Mouse (Mus musculus) myocyte (in vitro differentiated cells): ENCODE measurements around the gene Osbpl6.

Experiments
- CEBPB ChIP-seq: IDR thresholded peaks from 2 replicates; pipeline ENCODE4 v1.6.1; 2011; ENCODE audit warnings: mild to moderate bottlenecking, moderate library complexity; ENCODE audit not compliant: poor library complexity, insufficient read depth, severe bottlenecking
- E2F4 ChIP-seq: IDR thresholded peaks from one replicate; pipeline ENCODE4 v1.6.1; 2011; ENCODE audit warnings: mild to moderate bottlenecking, control low read depth, moderate library complexity; ENCODE audit not compliant: insufficient read depth
- MAX ChIP-seq: IDR thresholded peaks from one replicate; pipeline ENCODE4 v1.6.1; 2011; ENCODE audit warnings: low read depth, mild to moderate bottlenecking, control low read depth
- MYOD1 ChIP-seq, 3 experiments: IDR thresholded peaks; one replicate each; pipeline ENCODE4 v1.6.1; 2011; ENCODE audit warnings: control low read depth in 2 of 3, low read depth in 2 of 3, mild to moderate bottlenecking in 2 of 3, moderate library complexity in 1 of 3; ENCODE audit not compliant: insufficient read length in 2 of 3, control insufficient read depth in 1 of 3
- MYOG ChIP-seq, 3 experiments: IDR thresholded peaks; one replicate each; pipeline ENCODE4 v1.6.1; 2011; ENCODE audit warnings: control low read depth in 2 of 3, low read depth in 2 of 3, mild to moderate bottlenecking in 2 of 3; ENCODE audit not compliant: insufficient read length in 2 of 3, control insufficient read depth in 1 of 3, insufficient read depth in 1 of 3
- POLR2A ChIP-seq: IDR thresholded peaks from one replicate; pipeline ENCODE4 v1.6.1; 2011; ENCODE audit warnings: low read depth, mild to moderate bottlenecking, control low read depth, moderate library complexity; ENCODE audit not compliant: insufficient read length
- POLR2AphosphoS2 ChIP-seq: IDR thresholded peaks from one replicate; pipeline ENCODE4 v1.6.1; 2011; ENCODE audit warnings: low read depth, control low read depth; ENCODE audit not compliant: insufficient read length
- REST ChIP-seq: IDR thresholded peaks from one replicate; pipeline ENCODE4 v1.6.1; 2011; ENCODE audit warnings: mild to moderate bottlenecking, control low read depth, moderate library complexity; ENCODE audit not compliant: insufficient read depth, insufficient read length
- SRF ChIP-seq: IDR thresholded peaks from one replicate; pipeline ENCODE4 v1.6.1; 2011; ENCODE audit warnings: low read depth; ENCODE audit not compliant: control insufficient read depth, insufficient read length
- TCF12 ChIP-seq: IDR thresholded peaks from one replicate; pipeline ENCODE4 v1.6.1; 2011; ENCODE audit warnings: mild to moderate bottlenecking, control low read depth; ENCODE audit not compliant: poor library complexity, insufficient read depth, severe bottlenecking
- USF1 ChIP-seq: IDR thresholded peaks from one replicate; pipeline ENCODE4 v1.6.1; 2011; ENCODE audit warnings: low read depth, mild to moderate bottlenecking, control low read depth, moderate library complexity

- TF ChIP-seq POLR2A (no peak), POLR2AphosphoS2 (no peak), REST (no peak), SRF (no peak), E2F4 (no peak), TCF12 (no peak), MYOD1 (IDR thresholded peaks at IDR 0.05; ENCODE audit: control insufficient read depth in 1 of 3, insufficient read length in 2 of 3, low read depth in 2 of 3) (no peak), MYOG (IDR thresholded peaks at IDR 0.05; ENCODE audit: control insufficient read depth in 1 of 3, insufficient read depth in 1 of 3, insufficient read length in 2 of 3, low read depth in 2 of 3) (no peak), USF1 (no peak), MAX (no peak), CEBPB (no peak)
Measured at GRCm38 (mm10) chr2:76548171-76548570, 141.9 kb downstream of the Osbpl6 start.
